Mouse (Mus musculus): Measurements from ENCODE around the gene Emc9.

Gene Emc9

DNA sequence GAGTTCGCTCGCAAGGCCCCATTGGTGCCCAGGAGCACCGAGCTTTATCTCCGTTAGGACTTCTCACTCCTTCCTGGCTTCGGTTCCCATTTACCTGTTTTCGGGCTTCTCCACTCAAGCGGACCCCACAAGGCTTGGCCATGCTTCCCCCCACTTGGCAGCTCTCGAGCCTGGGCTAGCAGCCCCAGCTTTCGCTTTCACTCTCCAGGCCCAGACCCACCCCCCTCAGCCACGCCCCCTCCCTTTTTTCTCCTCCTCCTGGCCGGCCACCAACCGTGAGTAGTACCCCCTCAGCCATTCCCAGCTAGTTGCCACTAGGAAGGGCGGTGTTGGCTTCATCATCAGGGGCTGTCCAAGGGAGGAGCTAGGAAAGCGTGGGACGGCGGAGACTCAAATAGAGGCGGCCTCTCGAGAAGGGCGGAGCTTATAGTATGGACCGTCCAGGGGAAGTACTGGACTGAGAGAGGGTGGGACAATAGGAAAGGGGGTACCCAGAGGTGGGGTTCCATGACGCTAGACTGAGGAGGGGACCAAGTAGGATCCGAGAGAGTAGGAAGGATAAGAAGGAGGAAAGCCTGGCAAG, 5.7 kb upstream of the Emc9 start, which contains the start of gene Psme2:
Gene Psme2 (minus strand): TSS at position 366 of the 583 bp plus-strand sequence.
- DNase-seq (ENCODE audit: low spot score in 2 of 2): peak; percentile 89 to 93

DNA sequence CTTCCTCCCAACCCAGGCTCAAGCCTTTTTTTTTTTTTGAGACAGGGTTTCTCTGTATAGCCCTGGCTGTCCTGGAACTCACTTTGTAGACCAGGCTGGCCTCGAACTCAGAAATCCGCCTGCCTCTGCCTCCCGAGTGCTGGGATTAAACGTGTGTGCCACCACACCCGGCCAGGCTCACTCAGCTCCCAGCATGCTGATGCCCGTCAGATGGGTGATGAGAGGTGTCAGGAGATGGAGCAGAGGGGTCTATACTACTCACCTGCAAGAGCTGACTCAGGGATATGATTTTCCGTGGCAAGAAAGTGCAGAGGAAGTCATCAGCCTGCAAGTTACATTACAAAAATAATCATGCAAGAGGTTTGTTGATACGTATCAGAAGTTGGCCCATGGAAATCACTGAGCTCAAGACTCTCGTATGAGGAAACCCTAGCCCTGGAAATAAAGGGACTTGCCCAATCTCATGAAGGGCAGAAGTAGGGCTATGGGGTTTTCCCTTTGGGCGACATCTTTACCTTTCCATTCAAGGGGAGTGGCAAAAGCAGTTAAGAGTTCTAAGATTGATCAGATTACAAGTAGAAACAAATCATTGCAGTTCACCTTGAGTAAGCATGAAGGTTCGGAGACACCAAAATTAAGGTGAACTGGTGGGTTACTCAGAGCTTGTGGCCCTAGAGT, 4.8 kb upstream of the Emc9 start:
- no peak for DNase-seq (ENCODE audit: low spot score in 2 of 2)

DNA sequence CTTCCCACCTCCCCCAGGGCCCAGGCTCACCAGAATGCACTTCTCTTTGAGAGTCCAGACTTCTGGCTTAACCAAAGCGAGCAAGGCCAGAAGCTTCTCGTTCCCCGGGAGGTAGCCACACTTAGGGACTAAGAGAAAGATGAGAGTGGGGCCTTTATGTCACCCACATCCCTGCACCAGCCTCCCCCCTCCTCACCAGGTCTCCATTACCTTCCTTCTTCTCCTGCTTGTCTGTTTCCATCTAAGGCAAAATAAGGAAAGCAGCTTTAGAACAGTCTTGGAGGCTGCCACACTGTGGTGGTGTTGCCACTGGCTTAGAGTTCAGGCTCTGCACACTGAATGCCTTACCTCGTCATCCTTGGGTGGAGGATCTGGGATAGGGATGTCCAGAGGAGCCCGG, 4.2 kb upstream of the Emc9 start:
- DNase-seq (ENCODE audit: low spot score in 2 of 2): no peak

DNA sequence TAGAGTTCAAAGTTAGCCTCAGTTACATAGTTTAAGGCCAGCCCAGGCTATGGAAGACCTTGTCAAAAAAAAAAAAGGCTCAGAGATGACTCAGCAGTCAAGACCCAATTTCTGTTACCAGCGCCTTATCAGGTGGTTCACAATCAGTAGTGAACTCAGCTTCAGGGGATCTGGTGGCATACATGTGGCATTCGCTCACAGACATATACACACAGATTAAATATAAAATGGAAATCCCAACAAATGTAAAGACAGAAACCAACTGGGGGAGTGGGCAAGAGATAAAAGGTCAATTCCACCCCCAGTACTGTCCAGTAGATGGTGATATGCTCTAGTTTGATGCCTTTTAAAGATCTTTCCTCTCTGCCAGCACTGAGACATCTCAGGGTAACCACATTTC, 1.0 kb upstream of the Emc9 start:
- no peak for DNase-seq (ENCODE audit: low spot score in 2 of 2)

DNA sequence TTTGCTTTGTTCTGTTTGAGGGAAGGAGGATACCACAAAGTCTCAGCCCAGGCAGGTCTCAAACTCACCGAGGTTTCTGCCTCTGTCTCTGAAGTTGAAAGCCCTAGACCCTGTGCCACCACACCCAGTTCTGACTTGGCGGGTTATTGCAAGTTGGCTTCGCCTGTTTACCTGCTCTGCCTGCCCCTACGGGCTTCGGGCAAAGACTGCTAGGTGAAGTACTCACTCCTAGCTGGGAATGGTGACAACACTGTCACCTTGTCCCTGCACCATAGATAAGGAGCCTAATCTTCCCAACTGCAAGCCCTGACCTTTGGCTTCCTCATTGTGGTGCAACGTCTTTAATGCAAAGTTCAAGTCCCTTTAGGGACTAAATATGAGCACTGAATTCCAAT, 461 bp upstream of the Emc9 start:
- no peak for DNase-seq (ENCODE audit: low spot score in 2 of 2)

DNA sequence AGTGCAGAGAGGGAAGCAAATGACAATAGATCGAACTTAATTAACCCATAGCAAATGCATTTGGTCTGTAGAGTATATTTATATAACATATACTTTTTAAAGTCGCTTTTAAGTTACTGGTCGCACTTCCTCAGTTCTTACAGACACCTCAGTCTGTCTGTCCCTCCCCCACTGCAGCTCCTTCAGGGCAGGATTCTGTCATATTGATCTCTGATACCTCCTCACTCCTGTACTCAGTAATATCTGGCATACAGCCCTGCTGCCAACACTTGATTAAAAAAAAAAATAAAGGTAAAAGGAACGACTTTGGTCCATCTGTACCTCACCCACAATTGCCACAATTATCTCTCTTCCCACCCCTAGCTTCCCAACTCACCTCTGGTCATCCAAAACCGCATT, 800 bp downstream of the Emc9 start:
- no peak for DNase-seq (ENCODE audit: low spot score in 2 of 2)

DNA sequence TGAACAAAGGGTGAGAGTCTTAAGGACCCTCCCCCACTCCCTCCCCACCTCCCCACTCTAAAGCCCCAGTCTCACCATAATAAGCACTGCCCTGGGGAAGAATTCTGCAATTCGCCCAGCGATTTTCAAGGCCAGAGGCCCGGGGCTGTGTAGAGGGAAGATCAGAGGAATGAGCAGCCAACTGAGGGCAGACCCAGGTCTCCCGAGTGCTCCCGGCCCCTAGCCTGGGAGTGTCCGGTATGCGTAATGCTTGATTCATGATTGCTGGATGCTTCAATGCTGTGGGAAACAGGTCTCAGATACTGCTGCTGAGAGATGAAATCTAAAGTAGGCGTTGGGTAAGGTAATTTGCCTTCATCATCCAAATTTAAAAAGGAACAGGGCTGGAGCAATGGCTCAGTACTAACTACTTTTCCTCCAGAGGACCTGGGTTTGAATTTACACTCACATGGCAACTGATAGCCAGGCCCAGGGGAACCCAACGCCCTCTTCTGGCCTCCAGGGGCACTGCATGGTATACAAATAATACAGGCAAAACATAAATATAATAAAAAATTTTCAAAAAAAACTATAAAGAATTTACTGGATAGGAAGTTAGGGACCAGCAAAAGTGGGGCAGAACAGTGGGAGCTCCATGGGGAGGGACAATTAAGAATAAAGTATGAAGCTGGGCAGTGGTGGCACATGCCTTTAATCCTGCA, 3.0 kb downstream of the Emc9 start:
- no peak for DNase-seq (ENCODE audit: low spot score in 2 of 2)

DNA sequence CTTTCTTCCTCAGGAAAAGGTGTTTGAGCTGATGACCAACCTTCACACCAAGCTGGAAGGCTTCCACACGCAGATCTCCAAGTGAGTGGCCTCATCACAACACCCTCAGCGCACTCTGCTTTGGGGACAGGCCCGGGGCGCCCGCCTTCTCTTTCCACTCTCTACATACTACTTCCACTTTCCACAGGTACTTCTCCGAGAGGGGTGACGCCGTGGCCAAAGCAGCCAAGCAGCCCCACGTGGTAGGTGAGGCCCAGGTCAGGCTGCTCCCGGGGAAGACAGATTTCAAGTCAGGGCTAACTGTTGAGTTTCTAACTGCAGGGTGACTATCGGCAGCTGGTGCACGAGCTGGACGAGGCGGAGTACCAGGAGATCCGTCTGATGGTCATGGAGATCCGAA, 4.4 kb downstream of the Emc9 start:
- DNase-seq (ENCODE audit: low spot score in 2 of 2): no peak

DNA sequence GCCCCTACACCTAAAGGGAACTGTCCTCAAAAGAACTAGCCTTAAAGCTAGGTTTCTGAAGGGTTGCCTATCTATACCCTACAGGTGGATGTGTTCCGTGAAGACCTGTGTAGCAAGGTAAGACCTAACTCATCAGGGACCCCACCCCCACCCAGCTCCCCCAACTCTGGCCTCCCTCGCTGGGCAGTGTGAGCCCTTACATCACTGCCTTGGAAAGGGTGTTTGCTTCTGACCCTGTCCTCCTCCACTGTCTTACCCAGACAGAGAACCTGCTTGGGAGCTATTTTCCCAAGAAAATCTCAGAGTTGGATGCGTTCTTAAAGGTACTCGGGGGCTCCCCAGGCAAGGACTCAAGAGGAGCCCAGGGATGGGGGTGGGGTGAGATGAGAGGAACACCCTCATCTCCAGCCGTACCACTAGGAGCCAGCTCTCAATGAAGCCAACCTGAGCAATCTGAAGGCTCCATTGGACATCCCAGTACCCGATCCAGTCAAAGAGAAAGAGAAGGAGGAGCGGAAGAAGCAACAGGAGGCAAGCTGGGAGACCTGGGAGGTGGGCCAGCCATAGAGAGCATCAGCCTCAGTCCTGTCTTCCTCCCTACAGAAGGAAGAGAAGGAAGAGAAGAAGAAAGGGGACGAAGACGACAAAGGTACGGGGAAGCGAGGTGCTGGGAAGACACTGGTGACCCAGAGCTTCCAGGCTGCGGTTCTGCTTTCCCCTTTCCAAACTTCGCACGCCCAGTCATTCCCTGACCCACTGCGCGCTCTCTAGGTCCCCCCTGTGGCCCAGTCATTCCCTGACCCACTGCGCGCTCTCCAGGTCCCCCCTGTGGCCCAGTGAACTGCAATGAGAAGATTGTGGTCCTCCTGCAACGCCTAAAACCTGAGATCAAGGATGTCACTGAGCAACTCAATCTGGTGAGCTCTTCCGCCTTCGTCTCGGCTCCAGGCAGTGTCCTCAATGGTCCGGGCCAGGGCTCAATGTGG, 5.3 kb downstream of the Emc9 start:
- no peak for DNase-seq (ENCODE audit: low spot score in 2 of 2)

DNA sequence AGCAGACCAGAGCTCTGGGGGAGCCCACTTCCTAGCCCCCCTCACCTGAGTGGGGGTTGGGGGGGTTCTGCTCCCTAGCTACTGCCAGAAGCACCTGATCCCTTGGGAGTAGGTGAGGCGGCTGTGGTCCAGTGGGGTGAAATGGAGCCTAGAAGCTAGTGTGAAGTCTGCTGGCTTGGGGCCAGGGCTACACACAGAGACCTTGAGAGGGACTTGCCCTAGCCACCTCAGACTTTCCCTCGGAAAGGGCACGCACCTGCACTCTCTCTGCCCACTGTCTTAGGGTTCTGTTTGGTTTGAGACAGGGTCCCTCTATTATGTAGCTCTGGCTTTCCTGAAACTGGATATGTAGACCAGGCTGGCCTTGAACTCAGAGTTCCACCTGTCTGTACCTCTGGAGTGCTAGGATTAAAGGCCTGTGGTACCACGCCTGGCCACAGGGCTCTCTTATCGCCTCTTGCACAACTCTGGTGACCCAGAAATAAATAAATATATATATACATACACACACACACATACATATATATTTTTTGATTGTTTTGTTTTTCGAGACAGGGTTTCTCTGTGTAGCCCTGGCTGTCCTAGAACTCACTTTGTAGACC, 6.3 kb downstream of the Emc9 start:
- DNase-seq (ENCODE audit: low spot score in 2 of 2): no peak

DNA sequence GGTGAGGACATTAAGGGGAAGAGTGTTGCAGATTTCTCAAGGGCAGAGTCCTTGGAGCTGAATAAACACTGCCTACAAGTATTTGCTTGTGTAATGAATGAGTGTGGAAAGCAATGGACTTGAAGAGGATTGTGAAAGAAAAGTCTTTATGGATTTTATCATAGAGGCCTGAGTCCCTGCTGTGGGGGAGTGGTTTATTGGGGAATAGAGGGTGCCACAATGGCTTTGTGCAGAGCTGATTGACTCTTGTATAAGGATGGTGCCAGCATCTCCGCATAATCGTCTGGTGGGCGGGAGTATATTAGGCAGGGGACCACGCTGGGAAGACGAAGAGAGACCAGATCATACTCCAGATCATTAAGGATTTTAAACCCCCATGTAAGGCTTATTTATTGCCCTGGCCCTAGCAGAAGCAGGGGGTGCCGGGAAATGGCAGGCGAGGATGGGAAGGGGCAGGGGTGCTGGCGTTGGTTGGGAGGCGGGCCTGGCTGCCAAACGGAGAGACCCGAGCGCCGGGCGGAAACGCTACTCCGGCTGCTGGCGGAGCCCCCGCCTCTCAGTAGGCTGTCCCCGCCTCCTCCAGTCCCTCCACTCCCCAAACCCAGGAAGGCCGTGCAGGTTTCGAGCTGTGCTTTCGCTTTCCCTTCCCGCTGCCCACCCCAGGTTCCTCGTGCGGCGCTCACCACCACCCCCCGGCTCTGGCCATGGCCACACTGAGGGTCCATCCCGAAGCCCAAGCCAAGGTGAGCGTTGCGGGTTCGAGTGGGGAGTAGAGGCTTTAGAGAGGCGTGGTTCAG, 7.0 kb downstream of the Emc9 start, which contains the start of gene Psme1:
Gene Psme1 (plus strand): TSS at position 253 of the 797 bp plus-strand sequence.
- DNase-seq (ENCODE audit: low spot score in 2 of 2): peak; percentile 66

DNA sequence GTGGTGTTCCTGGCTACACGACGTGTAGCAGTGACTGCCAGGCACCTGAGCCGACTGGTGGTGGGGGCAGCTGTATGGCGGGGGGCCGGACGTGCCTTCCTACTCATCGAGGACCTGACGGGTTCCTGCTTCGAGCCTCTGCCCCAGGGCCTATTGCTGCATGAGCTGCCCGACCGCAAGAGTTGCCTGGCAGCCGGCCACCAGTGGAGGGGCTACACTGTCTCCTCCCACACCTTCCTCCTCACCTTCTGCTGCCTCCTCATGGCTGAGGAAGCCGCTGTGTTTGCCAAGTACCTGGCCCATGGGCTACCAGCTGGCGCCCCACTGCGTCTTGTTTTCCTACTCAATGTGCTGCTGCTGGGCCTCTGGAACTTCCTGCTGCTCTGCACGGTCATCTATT, 8.7 kb downstream of the Emc9 start:
- DNase-seq (ENCODE audit: low spot score in 2 of 2): peak in 1 of 2 experiments; percentile 41

DNA sequence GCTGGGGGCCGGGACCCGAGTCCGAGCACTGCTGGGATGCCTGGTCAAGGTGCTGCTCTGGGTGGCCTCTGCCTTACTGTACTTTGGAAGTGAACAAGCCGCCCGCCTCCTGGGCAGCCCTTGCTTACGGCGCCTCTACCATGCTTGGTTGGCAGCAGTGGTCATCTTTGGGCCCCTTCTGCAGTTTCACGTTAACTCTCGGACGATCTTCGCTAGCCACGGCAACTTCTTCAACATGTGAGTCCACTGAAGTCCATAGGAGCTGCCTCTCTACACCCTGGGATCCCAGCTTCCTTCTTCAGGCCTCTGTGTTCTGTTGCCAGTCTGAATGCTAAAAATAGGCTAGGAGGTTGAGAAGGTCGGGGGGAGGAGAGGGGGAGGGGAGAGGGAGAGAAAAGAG, 9.4 kb downstream of the Emc9 start:
- DNase-seq (ENCODE audit: low spot score in 2 of 2): no peak

DNA sequence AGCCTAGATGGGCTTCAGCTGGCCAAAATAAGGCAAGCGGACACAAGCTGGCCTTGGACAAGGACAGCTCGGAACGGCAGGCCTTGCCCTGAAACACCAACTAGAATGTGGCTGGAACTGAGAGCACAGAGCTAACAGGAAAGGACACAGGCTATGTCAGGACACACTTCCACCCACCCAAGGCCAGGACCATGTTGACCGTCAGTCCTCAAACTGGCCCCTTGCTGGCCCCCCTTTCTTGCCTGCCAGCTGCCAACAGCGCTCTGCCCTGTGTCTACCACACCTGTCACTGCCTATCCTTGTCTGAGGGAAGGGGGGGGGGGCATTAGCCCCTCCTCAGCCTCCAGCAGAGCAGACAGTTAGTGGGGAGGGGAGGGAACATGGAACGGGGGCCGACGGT, 9.8 kb downstream of the Emc9 start, which contains the start of gene Fitm1:
Gene Fitm1 (plus strand): TSS at position 316 of the 400 bp plus-strand sequence.
- no peak for DNase-seq (ENCODE audit: low spot score in 2 of 2)

DNA sequence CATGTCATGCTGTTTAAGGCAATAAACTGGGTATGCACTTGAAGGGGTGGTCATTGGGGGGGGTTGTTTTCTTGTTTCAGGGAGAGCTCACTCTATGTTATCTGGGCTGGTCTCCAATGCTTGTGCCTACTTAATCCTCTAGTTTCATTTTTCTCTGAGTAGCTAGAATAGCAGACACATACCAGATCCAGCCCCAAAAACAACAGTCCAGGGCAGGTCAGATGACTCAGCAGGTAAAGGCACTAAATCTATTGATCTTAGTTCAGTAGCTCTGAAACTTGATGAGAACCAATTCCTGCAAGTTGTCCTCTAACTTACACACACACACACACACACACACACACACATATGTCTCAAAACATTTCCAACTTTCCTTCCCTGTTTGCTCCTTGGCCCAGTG, 13.3 kb downstream of the Emc9 start:
- no peak for DNase-seq (ENCODE audit: low spot score in 2 of 2)

DNA sequence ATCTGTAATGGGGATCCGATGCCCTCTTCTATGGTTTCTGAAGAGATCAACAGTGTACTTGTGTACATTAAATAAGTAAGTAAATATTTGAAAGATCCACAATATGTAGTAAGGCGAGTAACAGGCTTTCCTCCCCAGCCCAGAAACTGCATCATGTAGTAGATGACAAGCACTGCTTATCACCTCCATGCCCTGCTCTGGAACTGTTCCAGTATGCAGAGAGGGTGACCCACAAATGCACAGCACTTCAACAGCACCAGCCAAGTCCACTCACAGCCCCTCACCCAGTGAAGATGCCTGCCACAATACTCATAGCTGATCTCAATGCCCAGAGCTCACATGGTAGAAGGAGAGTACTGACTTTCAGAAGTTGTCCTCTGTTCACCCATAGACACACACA, 14.5 kb downstream of the Emc9 start:
- DNase-seq (ENCODE audit: low spot score in 2 of 2): no peak

DNA sequence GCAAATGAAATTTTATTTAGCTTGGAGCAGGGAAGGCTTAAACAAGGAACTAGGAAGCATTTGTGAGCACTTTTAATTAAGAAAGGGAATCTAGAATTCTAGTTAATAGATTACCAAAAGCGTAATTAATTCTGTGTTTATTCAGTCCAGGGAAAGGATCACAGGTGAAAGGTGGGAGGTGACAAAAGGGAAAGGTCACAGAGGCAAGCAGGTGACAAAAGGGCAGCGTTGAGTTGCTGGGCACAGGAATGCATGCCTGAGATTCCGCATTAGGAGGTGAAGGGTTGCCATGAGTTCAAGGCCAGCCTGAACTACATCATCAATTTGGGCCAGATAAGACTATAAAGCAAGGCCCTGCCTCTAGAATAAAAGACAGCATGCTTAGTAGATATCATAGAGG, 17.6 kb downstream of the Emc9 start:
- no peak for DNase-seq (ENCODE audit: low spot score in 2 of 2)

DNA sequence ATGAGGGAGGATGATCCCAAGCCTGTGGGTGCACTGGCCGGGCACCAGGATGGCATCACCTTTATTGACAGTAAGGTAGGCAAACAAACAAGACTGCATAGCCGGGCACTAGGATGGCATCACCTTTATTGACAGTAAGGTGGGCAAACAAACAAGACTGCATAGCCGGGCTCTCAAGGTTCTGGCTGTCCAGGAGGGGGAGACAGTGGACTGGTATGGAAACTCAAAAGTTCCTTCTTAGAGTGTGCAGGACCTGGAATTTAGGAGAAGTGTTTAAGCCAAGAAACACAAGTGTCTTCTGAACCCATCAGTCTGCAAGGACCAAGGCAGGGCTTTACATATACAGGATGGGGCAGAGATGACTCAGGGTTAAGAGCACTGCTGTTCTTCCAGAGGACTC, 19.4 kb downstream of the Emc9 start:
- no peak for DNase-seq (ENCODE audit: low spot score in 2 of 2)

DNA sequence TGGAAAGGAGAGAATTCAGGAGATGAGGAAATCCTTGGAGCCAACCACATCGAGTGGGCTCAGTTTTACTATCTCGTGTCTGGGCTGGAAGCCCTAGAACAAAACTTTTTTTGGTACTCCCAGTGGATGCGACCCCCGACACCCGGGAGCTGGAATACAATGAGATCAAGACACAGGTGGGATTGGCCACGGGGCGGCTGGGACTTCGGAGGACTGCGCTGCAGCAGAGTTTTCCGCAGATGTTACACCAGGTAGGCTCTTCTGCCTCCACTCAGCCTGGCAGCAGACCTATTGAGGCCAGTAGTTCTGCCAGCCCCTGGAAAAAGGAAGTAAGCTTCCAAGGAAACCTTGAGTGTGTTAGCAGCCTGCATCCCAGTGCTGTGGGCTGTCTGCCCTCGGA, 21.9 kb downstream of the Emc9 start:
- no peak for DNase-seq (ENCODE audit: low spot score in 2 of 2)

DNA sequence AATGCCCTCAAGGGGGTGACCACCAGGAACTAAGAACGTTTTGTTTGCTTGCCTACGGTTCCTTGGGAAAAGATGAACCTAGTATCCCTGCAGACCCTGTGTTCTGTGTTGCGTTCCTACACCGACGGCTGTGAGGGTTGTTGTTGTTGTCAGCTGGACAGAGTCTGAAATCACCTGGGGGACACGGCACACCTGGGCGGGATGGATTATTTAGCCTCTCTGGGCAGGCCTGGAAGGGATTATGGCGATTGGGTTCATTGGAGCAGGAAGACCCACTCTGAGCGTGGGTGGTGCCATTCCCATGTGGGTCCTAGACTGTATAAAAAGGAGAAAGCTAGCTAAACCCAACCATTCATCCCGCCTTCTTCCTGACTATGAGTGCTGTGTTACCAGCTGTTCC, 23.2 kb downstream of the Emc9 start:
- DNase-seq (ENCODE audit: low spot score in 2 of 2): no peak
